Mouse (Mus musculus): ENCODE measurements around the gene Dab2.
A peak's percentile ranks its signal among the peaks of the same experiment; 100 is the strongest.

The Dab2 gene

GRCm38 (mm10) chr15:6371486-6371885, 71.9 kb downstream of the Dab2 start:
- no peak for TF ChIP-seq GATA4 (IDR thresholded peaks at IDR 0.05; ENCODE audit: insufficient replicate concordance, low read length)

GRCm38 (mm10) chr15:6375016-6375415, 75.4 kb downstream of the Dab2 start:
- TF ChIP-seq GATA4 (IDR thresholded peaks at IDR 0.05; ENCODE audit: insufficient replicate concordance, low read length), result no peak

DNA sequence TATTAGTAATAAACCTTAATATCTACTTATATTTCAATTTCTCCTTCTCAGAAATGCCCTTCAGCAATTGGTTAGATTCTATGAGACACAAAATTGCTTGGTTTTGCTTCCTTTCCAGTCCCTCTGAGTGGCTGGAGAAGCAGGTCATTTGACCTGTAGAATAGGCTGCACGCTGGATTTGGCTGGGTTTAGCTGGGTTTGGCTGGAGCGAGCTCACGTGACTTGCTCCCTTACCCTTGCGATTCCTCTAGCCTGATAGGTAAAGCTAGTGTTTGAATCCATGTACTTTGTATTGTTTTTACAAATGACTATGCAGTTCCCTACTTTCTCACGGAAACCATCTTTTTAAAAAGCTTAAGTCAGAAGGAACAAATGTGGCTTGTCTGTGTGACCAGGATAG, 76.4 kb downstream of the Dab2 start:
- TF ChIP-seq GATA4 (IDR thresholded peaks at IDR 0.05; ENCODE audit: insufficient replicate concordance, low read length), result no peak

- no peak for TF ChIP-seq GATA4 (IDR thresholded peaks at IDR 0.05; ENCODE audit: insufficient replicate concordance, low read length)
These were observed 77.2 kb downstream of the Dab2 start for GRCm38 (mm10) chr15:6376785-6377184.

DNA sequence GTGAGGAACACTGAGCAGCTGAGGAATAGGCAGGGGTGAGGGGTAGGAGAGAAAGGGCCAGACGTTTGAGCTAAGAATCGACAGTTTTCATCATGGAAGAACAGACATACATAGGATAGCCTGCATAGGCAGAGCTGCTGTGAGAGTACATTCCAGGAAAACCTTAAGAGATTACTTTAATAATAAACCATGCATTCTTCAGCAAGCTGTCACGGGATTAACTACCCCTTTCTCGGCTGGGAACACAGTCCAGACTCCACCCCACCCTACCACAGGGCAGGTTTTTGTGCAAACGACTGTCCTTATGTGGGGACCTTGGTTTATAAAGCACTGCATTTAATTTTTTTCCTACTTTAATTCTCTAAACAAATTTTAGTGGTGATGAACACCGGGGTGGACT, 84.4 kb downstream of the Dab2 start:
- TF ChIP-seq GATA4 (IDR thresholded peaks at IDR 0.05; ENCODE audit: insufficient replicate concordance, low read length), result no peak

GRCm38 (mm10) chr15:6385241-6385640, 85.7 kb downstream of the Dab2 start:
- no peak for TF ChIP-seq GATA4 (IDR thresholded peaks at IDR 0.05; ENCODE audit: insufficient replicate concordance, low read length)

DNA sequence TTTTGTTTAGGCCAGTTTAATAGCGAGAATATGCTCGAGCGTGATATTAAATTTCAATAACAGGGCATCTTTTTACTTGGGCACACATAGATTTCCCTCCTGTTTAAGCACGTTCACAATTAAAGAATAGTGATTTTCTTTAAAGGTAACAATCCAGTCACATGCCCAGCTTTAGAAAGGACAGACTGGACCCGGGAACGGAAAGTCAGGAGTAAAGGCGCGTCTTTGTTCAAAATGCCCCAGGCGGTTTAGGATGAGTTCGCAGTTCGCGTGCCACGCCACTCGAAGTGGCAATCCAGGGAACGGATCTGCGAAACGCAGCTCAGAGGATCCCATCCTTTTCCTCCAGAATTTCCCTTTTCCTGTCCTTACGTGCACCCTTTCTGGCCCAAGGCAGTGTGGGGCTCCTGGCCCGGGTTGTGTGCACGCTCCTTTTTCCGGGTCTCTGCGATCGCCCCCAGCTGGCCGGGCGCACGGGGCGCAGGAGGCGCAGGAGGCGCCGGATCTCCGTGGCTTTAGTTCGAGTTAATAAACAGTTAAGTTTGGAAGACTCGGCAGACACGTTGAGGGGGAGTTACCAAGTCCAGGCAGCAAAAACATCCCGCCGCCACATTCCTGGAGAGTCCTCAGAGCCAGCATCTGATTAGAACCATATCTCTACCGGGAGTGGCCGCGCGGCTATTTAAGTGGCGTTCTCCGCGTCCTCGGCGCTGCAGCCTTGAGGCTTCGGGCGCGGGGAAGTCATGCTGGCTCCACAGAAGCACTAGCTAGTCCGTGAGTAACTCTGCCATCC, 86.8 kb downstream of the Dab2 start:
- TF ChIP-seq GATA4 (IDR thresholded peaks at IDR 0.05; ENCODE audit: insufficient replicate concordance, low read length), result peak; percentile 95; the same call in 1 of the 2 replicates

DNA sequence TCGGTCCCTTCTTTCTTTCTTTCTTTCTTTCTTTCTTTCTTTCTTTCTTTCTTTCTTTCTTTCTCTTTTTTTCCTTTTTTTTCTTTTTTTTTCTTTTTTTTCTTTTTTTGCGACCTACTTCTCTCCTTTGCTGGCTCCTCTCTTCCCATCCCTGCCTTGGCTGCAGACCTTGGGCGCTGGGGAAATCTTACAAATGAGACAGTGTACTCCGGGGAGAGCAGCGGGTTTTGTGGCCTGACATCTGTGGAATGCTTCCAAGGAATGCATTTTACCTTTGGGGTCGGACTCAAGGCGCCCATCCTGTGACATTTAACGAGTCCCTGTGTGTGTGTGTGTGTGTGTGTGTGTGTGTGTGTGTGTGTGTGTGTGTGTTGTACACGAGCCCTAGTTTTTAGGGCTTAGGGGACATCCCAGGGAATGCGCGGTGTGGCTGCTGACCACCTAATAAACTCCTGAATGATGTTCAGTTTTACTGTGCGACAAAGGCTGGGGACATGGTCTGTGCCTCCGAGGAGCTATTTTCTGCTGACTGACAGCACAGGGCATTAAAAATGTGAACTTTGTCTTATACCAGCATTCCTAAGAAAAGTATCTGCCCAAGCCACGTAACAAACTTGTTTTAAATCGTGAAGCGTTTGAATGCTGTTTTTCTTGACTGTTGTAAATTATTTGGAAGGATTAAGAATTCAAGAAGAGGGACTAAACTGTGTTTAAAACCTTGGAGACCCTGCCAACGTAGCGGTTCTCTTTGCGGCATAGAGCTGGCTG, 87.6 kb downstream of the Dab2 start:
- TF ChIP-seq GATA4 (IDR thresholded peaks at IDR 0.05; ENCODE audit: insufficient replicate concordance, low read length), result no peak

DNA sequence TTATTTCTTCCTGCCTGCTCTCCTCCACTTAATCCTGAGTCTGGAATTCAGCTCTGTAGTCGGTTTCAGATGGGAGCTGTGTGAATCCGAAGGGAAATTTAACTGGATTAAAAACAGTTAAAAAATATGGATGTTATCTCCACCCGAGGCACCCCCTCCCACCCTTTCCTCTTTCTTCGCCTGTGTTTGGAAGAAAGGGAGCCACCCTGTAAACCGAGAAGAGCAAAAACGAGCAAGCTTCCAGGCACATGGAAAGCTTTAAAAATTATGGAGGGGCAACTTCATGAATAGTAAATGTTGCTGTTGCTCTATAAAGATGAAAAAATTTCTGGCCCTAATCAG, 88.1 kb downstream of the Dab2 start:
- no peak for TF ChIP-seq GATA4 (IDR thresholded peaks at IDR 0.05; ENCODE audit: insufficient replicate concordance, low read length)

DNA sequence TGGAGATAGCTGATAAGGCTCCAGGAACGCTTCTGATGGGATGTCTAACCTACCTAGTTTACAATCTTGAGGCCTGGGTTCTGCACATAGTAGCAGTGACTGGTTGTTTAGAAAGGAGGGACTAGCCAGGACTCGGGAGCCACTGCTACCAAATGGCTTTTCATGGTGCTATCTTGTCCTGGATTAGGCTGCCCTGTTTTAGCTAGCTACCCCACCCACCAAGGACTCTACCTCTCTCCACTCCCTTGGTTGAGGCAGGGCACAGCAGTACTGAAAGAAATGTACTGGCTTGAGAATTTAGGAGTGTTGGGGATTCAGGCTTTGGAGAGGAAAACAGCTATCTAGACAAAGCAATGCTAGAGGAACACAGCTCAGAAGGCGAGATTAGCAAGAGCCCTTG, 88.6 kb downstream of the Dab2 start:
- no peak for TF ChIP-seq GATA4 (IDR thresholded peaks at IDR 0.05; ENCODE audit: insufficient replicate concordance, low read length)

DNA sequence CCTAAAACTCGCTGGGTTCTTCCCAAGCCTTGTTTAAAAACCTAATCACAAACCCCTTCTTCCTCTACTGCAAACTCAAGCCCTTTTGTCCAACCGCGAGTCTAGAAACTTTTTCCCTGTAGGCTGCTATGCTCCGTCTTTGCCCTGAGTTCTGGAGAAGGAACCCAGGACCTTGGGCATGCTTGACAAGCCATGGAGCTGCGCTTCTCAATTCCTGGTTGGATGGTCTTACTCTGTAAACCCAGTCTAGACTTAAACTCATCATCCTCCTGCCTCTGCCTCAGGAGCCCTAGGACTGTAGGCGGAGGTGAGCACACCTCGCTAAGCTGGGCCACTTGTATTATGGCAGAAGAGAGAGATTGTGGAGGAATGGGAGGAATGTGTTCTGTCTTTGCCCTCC, 89.0 kb downstream of the Dab2 start:
- TF ChIP-seq GATA4 (IDR thresholded peaks at IDR 0.05; ENCODE audit: insufficient replicate concordance, low read length), result no peak

DNA sequence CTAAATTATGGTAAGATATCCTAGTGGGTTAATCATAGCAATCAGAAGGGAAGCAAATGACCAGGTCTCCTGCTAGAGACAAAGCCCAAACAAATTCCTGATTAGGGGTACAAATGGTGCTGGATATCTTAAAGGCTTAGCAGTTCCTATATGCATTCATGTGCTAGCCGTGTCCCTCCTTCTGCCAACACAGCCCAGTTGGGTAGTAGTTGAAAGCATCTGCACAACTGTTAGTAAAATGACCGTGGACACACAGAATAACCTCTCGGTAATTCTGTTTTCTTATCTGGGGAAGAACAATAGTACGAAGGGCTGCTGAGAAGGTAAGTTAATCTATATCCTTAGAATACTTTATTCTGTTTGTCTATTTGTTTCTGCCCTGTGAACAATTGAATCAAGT, 90.5 kb downstream of the Dab2 start:
- TF ChIP-seq GATA4 (IDR thresholded peaks at IDR 0.05; ENCODE audit: insufficient replicate concordance, low read length), result no peak

DNA sequence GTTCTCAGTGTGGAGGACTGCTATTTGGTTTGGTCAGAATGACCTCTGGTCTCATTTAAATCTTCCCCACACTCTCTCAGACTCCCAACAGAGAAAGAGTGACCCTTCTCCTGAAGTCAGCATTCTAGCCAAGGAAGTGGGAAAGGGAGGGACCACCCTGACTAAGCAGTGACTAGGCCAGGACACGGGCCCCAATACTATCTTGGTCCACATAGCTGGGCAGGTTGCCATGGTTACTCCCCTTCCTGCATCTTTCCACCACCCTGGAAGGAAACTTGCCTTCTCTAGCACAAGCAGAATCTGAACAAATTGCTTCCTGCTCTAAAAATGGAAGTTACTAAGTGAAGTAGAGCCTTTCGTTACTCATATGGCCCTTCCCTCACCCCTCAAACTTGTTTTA, 91.1 kb downstream of the Dab2 start:
- TF ChIP-seq GATA4 (IDR thresholded peaks at IDR 0.05; ENCODE audit: insufficient replicate concordance, low read length), result peak; percentile 90; the same call in 1 of the 2 replicates

GRCm38 (mm10) chr15:6391886-6392285, 92.3 kb downstream of the Dab2 start:
- TF ChIP-seq GATA4 (IDR thresholded peaks at IDR 0.05; ENCODE audit: insufficient replicate concordance, low read length), result no peak

GRCm38 (mm10) chr15:6393624-6394023, 94.0 kb downstream of the Dab2 start:
- TF ChIP-seq GATA4 (IDR thresholded peaks at IDR 0.05; ENCODE audit: insufficient replicate concordance, low read length), result no peak

DNA sequence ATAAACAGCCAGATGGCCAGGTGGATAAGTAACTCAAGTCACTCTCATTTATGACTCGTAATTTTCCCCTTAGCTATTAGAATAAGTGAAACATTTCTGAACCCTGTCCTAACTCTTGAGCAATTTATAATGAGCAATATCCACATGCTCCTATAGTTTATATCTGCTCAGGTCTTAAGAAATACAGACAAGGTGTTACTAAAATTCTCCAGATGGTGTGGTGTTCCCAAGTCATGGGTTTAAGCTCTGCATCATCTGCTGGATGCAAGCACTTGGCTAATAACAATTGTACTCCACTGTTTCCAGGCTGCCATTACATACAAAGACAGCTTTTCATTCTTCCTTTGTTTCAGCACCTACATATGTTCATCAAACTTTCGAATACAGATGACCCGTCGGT, 98.6 kb downstream of the Dab2 start:
- no peak for TF ChIP-seq GATA4 (IDR thresholded peaks at IDR 0.05; ENCODE audit: insufficient replicate concordance, low read length)
